Mouse (Mus musculus) heart, postnatal 0 days (tissue): ENCODE measurements around the gene Gm28038.

Experiments
- CTCF ChIP-seq: IDR thresholded peaks from 2 replicates; pipeline ENCODE4 v1.5.1; 2016; ENCODE audit warnings: antibody characterized with exemption, control low read depth, low read depth
- EP300 ChIP-seq: IDR thresholded peaks from 2 replicates; pipeline ENCODE4 v1.6.1; 2016; ENCODE audit warnings: antibody characterized with exemption, low read depth

GRCm38 (mm10) chr2:30263811-30264210 is 17.0 kb upstream of the Gm28038 start:
- TF ChIP-seq CTCF = no peak
- TF ChIP-seq EP300 = no peak
